Mouse (Mus musculus) G1E-ER4 (cell line): ENCODE data around the gene Cphx1. TPM values are rescaled to one million over a fixed set of nuclear protein-coding genes. Genes with fewer than 3 reads are reported as not detected.
"Not testable (repeated sequence)": the region's sequence is repeated elsewhere in the genome, so short reads cannot be mapped to it uniquely, and the experiment has no call there.

Experiments used
- GATA1 ChIP-seq: IDR thresholded peaks from one replicate; pipeline ENCODE4 v1.8.0; 2012; ENCODE audit warnings: low read length, inconsistent platforms
- polyA plus RNA-seq: library from polyadenylated mRNA; stranded (reverse); fragments of >175 nt; gene quantifications from 2 replicates; pipeline ENCODE4 v1.2.3, GENCODE M21; 2012

The Cphx1 gene
- polyA plus RNA-seq = not detected in 2 replicates

DNA sequence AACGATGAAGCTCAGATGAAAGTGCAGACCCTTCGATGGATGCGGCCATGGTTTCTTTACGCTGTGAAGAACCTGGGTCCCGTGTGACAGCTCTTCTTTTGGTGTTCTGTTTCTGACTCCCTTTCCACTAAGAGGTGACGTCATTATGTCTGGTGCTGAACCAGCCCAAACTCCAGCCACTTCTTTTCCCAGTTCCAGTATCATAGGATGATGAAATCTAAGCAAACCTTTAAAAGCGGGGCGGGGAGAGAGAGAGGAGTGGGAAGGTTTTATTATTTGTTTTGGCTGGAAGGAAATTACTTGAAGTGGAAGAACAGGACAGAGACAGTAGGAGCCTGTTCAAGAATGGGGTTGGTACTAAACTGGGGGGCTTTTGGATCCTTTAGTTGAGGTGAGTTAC, at the start of gene Cphx1:
Cphx1 (plus strand) TSS at position 301 of the 400 bp plus-strand sequence.
- TF ChIP-seq GATA1 = not testable (repeated sequence)

GRCm38 (mm10) chr14:25903000-25903399, 35.1 kb upstream of the Cphx1 start, which contains the start of gene Plac9a:
TSS of gene Plac9a (minus strand) at chr14:25903100.
- TF ChIP-seq GATA1 = not testable (repeated sequence)

DNA sequence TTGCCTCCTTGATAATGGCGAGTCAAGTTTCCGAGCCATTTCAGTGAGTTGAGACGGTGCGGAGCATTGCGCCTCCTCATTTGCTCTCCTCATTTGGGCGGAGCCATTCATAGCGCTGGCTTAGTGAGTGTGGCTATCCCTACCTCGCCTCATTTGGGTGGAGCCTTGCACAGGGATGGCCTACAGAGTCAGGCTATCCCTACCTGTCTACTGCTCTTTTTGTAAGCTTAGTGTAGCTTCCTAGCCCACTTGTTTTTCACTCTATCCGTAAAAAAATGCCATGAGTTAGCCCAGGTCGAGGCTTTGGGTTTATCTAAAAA, 10.6 kb upstream of the Cphx1 start, which contains the start of gene Tmem254a:
Tmem254a (minus strand) TSS at position 111 of the 320 bp plus-strand sequence.
- TF ChIP-seq GATA1 = not testable (repeated sequence)

- not testable (repeated sequence) for TF ChIP-seq GATA1
These were observed 40.5 kb downstream of the Cphx1 start, which contains the start of gene Duxbl1 for GRCm38 (mm10) chr14:25978371-25979241. TSS of gene Duxbl1 (plus strand) at chr14:25978577.

Other genes with a start within 250 kb of the Cphx1 start
- gene Ppif, start 244.2 kb upstream of the Cphx1 start, polyA plus RNA-seq = 70.2 and 79.2 TPM in 2 replicates
- not detected in 2 replicates for gene Zcchc24, start 169.3 kb upstream of the Cphx1 start, polyA plus RNA-seq
- gene Anxa11, start 96.1 kb upstream of the Cphx1 start, polyA plus RNA-seq = 7.8 and 8.3 TPM in 2 replicates
- gene Plac9a, start 35.2 kb upstream of the Cphx1 start, polyA plus RNA-seq = not detected in 2 replicates
- 0.12 and 1.6 TPM in 2 replicates for gene Tmem254a, start 10.6 kb upstream of the Cphx1 start, polyA plus RNA-seq
- gene Duxbl1, start 40.3 kb downstream of the Cphx1 start, polyA plus RNA-seq = not detected in 2 replicates
- gene Gm9780, start 104.4 kb downstream of the Cphx1 start, polyA plus RNA-seq = not detected in 2 replicates
- gene Tmem254c, start 129.1 kb downstream of the Cphx1 start, polyA plus RNA-seq = 0.80 and 2.6 TPM in 2 replicates
- gene Cphx2, start 143.2 kb downstream of the Cphx1 start, polyA plus RNA-seq = not detected in 2 replicates
- not detected in 2 replicates for gene Cphx3, start 144.0 kb downstream of the Cphx1 start, polyA plus RNA-seq
- gene Duxbl2, start 180.0 kb downstream of the Cphx1 start, polyA plus RNA-seq = not detected in 2 replicates
- not detected in 2 replicates for gene Plac9b, start 244.2 kb downstream of the Cphx1 start, polyA plus RNA-seq